Mouse (Mus musculus): ENCODE measurements at regions not wholly inside any gene's neighbourhood (a gene's known extent, or its start where the extent isn't known, plus 50 kb on each side); places are given as distances from the start of the nearest gene placed in this dataset.

DNA sequence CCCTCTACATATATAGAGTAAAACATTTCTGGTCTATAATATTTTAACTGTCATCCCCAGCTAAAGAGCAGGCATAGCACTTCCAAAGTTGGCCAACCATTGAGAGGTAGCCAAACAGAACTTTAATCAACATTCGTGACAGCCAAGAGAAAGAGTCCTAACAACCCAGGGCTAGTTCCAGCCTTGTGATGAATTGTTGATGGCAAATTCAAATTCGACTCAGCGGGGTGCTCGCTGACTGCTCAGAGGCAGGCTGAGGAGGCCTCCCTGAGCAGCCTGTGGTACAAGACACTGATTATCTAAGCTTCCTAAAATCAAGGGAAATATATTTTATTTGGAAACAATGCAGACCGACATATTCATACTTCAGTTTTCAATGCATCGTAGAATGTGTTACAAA lies 93.8 kb upstream of the Aco1 start:
- TF ChIP-seq CTCF (IDR thresholded peaks at IDR 0.05; ENCODE audit: insufficient read depth, low read depth, low read length): no peak
- TF ChIP-seq POLR2A (IDR thresholded peaks at IDR 0.05; ENCODE audit: insufficient read depth, low read depth, low read length): no peak

All from olfactory bulb, adult 2 months (tissue).